Mouse (Mus musculus) intestine, embryonic 14.5 days (tissue): ENCODE results near the gene Ankrd12. TPM values are rescaled to one million over a fixed set of nuclear protein-coding genes. Genes with fewer than 3 reads are reported as not detected.
"Not testable (repeated sequence)": the region's sequence is repeated elsewhere in the genome, so short reads cannot be mapped to it uniquely, and the experiment has no call there.

ENCODE experiments used
- ATAC-seq: fragments of 200-750 bp; cut with Nextera tagmentation; replicated peaks from 2 replicates; pipeline ENCODE4 v1.8.0; 2017; ENCODE audit warnings: low read depth, moderate number of reproducible peaks, moderate TSS enrichment, moderate library complexity; ENCODE audit not compliant: low FRiP score, low TSS enrichment
- DNase-seq: peaks from one replicate; pipeline ENCODE4 v3.0.0-alpha.2; 2018; ENCODE audit warnings: low spot score
- H3K27ac ChIP-seq: fragments of 300-500 bp; sonication (generic); 2 replicates; pipeline ENCODE4 v1.5.1; 2014; ENCODE audit warnings: low read depth, mild to moderate bottlenecking, control low read depth
- H3K27me3 ChIP-seq: fragments of 300-500 bp; sonication (generic); replicated peaks from 2 replicates; pipeline ENCODE4 v1.6.1; 2014; ENCODE audit warnings: low read length, control low read depth; ENCODE audit not compliant: control insufficient read depth, insufficient read depth
- H3K36me3 ChIP-seq: fragments of 300-500 bp; sonication (generic); 2 replicates; pipeline ENCODE4 v1.6.1; 2014; ENCODE audit warnings: low read length, control low read depth; ENCODE audit not compliant: control insufficient read depth, insufficient read depth
- H3K4me1 ChIP-seq: fragments of 300-500 bp; sonication (generic); replicated peaks from 2 replicates; pipeline ENCODE4 v1.6.1; 2014; ENCODE audit warnings: low read length, control low read depth, mixed read lengths; ENCODE audit not compliant: control insufficient read depth, insufficient read depth
- H3K4me2 ChIP-seq: fragments of 300-500 bp; sonication (generic); 2 replicates; pipeline ENCODE4 v1.6.1; 2014; ENCODE audit warnings: low read length
- H3K4me3 ChIP-seq: fragments of 300-500 bp; sonication (generic); 2 replicates; pipeline ENCODE4 v1.5.1; 2014; ENCODE audit warnings: low read depth, low read length, control low read depth, mixed read lengths
- H3K9ac ChIP-seq: fragments of 300-500 bp; sonication (generic); 2 replicates; pipeline ENCODE4 v1.6.1; 2014; ENCODE audit warnings: mild to moderate bottlenecking, low read length
- H3K9me3 ChIP-seq: fragments of 300-500 bp; sonication (generic); 2 replicates; pipeline ENCODE4 v1.6.1; 2016; ENCODE audit warnings: low read length, control low read depth; ENCODE audit not compliant: control insufficient read depth
- WGBS: fragments of 180-500 bp; shearing (Covaris S2); extraction: QIAGEN DNeasy Blood & Tissue Kit; methylation state at CpG from one replicate; pipeline ENCODE4 v1.1.7; 2014; 5-methylcytosine and 5-hydroxymethylcytosine counted together
- polyA plus RNA-seq: library from polyadenylated mRNA; unstranded; fragments of >200 nt; fragmentation: Nextera tagmentation; extraction: Ambion mirVana; gene quantifications from 2 replicates; pipeline ENCODE4 v1.2.1, GENCODE M21; 2014

Gene Ankrd12
- polyA plus RNA-seq, 1 experiment from 2014 or later: 21.2 TPM

DNA sequence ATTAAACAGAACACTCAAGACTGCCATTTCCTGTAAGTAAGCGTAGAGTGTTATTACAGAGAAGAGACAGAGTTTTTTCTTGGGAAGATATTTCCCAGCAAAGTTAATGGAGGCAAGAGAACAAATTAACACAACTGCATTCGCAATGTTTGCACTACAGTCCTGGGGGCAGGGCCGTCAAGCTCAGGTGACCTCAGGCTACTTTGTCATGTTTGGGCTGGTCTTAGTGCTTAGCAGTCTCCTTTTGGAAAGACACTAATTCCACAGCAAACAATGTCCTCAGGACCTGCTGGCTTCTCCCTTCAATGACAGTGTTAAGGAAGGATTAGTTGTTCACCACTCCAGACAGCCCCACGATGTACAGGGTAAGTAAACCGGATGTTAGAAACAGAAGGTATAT lies 35.9 kb downstream of the Ankrd12 start:
- no peak overlapping the region for H3K4me3 ChIP-seq
- peak overlapping the region; percentile 57 for H3K27ac ChIP-seq
- 41% methylated on average over 5 of the region's 5 CpGs for WGBS
- H3K9ac ChIP-seq: no peak overlapping the region
- peaks cover 3% of the 10 kb centered on the region; the same call in 1 of the 2 replicates for H3K36me3 ChIP-seq
- DNase-seq (peak; percentile 53), ATAC-seq (no peak)
- H3K4me1 ChIP-seq: peaks cover 7% of the 10 kb centered on the region
- H3K27me3 ChIP-seq: no peaks in the 10 kb centered on the region
- no peaks in the 10 kb centered on the region for H3K9me3 ChIP-seq
- no peak overlapping the region for H3K4me2 ChIP-seq

DNA sequence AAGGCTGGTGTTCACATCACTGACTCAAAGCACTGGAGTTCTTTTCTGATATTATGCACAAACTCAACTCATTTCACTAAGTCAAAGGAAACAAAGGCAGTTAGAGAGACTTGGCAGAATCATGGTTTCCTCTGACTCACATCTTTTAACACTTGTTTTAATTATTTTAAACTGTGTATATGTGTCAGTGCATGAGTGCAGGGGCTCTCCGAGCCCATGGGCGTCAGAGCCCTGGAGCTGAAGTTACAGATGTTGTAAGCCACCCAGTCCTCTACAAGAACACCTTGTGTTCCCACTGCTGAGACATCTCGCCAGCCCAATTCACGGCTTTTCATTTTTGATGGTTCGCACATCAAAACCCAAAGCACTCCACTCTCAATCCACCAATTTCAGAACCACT lies 43.6 kb downstream of the Ankrd12 start:
- WGBS: 86% methylated on average over 5 of the region's 5 CpGs
- ATAC-seq: no peak

DNA sequence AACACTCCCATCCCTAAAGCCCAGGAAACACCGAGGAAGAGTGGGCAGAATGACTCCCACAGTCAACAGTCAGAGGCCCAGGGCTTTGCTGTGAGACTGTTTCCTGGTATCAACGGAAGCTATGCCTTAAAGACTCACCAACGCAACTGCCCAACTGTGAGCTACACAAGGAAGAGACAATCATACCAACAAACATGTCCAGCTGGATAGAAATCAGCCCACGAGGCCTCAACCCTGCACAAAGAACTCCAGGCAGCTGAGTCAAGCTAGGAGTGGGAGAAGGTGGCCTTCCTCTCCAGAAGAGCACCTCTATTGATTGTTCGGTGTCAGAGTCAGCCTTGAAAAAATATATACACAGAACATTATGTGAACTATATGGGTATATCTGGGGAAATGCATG lies 44.9 kb downstream of the Ankrd12 start:
- ATAC-seq (no peak), DNase-seq (no peak)
- H3K36me3 ChIP-seq: peaks cover 6% of the 10 kb centered on the region; the same call in 1 of the 2 replicates
- WGBS: 89% methylated on average over 5 of the region's 5 CpGs
- no peak overlapping the region for H3K4me3 ChIP-seq
- no peak overlapping the region for H3K27ac ChIP-seq
- H3K27me3 ChIP-seq: no peaks in the 10 kb centered on the region
- no peak overlapping the region for H3K9ac ChIP-seq
- no peaks in the 10 kb centered on the region for H3K9me3 ChIP-seq
- no peak overlapping the region for H3K4me2 ChIP-seq
- no peaks in the 10 kb centered on the region for H3K4me1 ChIP-seq

More for the DNA sequence above, 43.6 kb downstream of the Ankrd12 start:
- no peaks in the 10 kb centered on the region for H3K27me3 ChIP-seq
- H3K9ac ChIP-seq: no peak overlapping the region
- H3K4me2 ChIP-seq: no peak overlapping the region
- no peak overlapping the region for H3K27ac ChIP-seq
- no peaks in the 10 kb centered on the region for H3K9me3 ChIP-seq
- no peaks in the 10 kb centered on the region for H3K4me1 ChIP-seq
- peaks cover 6% of the 10 kb centered on the region; the same call in 1 of the 2 replicates for H3K36me3 ChIP-seq
- no peak for DNase-seq
- H3K4me3 ChIP-seq: no peak overlapping the region

DNA sequence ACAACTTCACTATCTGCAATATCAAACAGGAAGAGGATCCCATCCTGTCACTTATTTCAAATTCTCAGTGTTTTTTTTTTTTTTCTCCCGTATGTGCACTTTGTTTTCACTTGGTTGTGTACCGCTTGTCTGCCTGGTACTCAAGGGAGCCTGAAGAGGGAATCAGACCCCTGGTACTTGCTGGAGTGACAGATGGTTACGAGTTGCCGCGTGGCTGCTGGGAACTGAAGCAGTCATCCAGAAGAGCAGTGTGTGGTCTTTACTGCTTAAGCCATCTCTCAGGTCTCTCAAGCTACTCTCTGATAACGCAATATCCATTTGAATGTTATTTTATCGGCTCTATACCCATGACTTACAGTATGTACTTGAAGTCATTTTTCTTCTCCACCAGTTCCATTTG lies 52.7 kb downstream of the Ankrd12 start:
- Histone ChIP-seq H3K36me3 (no peaks in the 10 kb centered on the region), H3K27ac (no peak overlapping the region), H3K4me2 (no peak overlapping the region), H3K4me3 (no peak overlapping the region), H3K4me1 (no peaks in the 10 kb centered on the region), H3K27me3 (no peaks in the 10 kb centered on the region), H3K9me3 (no peaks in the 10 kb centered on the region), H3K9ac (no peak overlapping the region)
- WGBS: 93% methylated on average over 7 of the region's 7 CpGs
- DNase-seq (no peak), ATAC-seq (no peak)

DNA sequence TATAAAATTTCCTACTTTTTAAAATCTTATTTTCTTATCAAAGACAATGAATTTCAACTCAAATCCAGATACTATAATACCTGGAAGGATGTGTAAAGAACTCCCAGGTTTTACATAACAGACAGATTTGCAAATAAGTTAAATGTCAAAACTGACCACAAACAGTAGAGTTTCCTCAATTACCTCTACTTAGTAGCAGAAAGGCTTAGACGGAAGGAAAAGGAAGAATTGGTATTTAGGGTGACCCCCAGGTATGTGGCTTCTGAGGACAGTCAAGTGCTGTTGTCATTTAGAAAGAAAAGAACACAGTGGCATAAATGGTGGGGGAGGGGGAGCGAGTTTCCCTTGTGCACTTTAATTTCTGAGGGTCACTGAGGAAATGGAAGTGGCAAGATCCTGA lies 65.1 kb downstream of the Ankrd12 start:
- Histone ChIP-seq H3K4me1 (no peaks in the 10 kb centered on the region), H3K4me3 (no peak overlapping the region), H3K4me2 (no peak overlapping the region), H3K9ac (no peak overlapping the region), H3K9me3 (no peaks in the 10 kb centered on the region), H3K27ac (no peak overlapping the region), H3K27me3 (no peaks in the 10 kb centered on the region), H3K36me3 (no peaks in the 10 kb centered on the region)
- WGBS: 82% methylated on average over 2 of the region's 2 CpGs
- DNase-seq: no peak
- ATAC-seq: no peak

DNA sequence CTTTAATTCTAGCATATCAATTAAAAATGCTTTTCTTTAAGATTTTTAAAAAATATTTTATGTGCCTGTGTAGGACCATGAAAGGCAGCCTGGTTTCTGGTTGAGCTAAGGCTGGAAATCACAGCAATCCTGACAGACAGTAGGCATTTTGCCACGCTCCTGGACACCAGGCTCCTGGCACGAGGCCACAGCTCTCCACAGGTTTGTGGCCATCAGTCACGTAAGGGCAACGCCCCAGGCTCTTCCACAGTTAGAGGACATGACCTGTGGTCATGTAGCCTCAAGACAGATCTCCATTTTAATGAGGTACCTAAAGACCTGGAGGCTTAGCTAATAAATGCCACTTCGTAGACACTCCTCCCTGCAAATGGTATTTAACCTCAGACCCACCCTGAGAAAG lies 69.0 kb downstream of the Ankrd12 start:
- DNase-seq: no peak

DNA sequence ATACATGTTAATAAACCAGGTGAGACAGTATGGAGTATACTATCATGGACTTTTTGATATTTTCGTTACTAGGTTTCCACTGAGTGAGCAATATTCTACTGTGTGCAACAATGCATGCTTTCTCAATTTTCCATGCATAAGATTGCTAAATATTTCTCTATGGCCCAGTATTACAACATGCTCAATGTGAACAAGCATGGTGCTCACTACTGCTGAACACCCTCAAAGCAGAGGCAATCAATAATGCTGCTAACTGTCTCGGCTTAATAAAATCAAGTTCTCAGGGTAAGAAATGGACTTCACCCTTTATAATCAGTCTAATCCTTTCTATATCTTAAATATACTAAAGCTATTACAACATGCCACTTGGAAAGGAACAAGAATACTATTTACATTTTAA lies 69.4 kb downstream of the Ankrd12 start:
- no peak overlapping the region for H3K27ac ChIP-seq
- DNase-seq: no peak
- H3K4me1 ChIP-seq: no peaks in the 10 kb centered on the region
- H3K9ac ChIP-seq: no peak overlapping the region
- 84% methylated on average over 2 of the region's 2 CpGs for WGBS
- no peaks in the 10 kb centered on the region for H3K36me3 ChIP-seq
- no peak overlapping the region for H3K4me3 ChIP-seq
- ATAC-seq: no peak
- H3K9me3 ChIP-seq: no peaks in the 10 kb centered on the region
- no peak overlapping the region for H3K4me2 ChIP-seq
- H3K27me3 ChIP-seq: no peaks in the 10 kb centered on the region

More for the DNA sequence above, 69.0 kb downstream of the Ankrd12 start:
- Histone ChIP-seq H3K4me3 (no peak overlapping the region), H3K9me3 (no peaks in the 10 kb centered on the region), H3K4me2 (no peak overlapping the region), H3K36me3 (no peaks in the 10 kb centered on the region), H3K4me1 (no peaks in the 10 kb centered on the region), H3K27me3 (no peaks in the 10 kb centered on the region), H3K27ac (no peak overlapping the region), H3K9ac (no peak overlapping the region)
- 73% methylated on average over 5 of the region's 5 CpGs for WGBS
- no peak for ATAC-seq

DNA sequence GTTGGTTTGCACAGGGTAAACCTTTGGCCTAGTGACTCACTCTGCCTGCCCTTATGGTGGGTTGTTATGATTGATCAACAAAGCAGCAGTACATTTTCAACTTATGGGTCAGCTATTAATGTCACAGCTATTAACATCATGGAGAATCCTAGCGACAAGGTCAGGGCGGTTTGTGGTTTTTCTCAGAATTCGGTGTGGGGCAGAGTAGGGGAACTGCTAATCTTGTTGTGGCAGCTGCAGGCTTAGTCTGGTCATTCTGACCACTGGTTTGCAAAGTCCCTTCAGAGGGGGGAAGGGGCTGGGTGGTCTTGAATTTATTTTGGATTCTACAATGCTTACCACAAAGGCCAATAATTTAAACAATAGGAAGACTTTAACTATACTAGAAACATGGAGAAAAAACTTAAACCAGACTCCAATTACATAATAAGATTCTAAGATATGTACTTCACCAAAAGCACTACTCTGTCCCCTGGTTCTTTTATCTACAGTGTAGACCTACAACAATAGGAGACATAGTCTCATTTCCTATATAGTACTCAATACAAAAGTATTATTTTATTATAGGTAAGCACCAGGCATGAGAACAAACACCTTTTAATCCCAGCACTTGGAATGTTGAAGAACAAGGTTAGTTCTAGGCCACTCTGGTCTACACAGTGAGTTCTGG lies 88.6 kb downstream of the Ankrd12 start:
- Histone ChIP-seq H3K4me3 (no peak overlapping the region), H3K27me3 (no peaks in the 10 kb centered on the region), H3K4me2 (no peak overlapping the region), H3K36me3 (no peaks in the 10 kb centered on the region), H3K9ac (no peak overlapping the region), H3K9me3 (no peaks in the 10 kb centered on the region), H3K27ac (no peak overlapping the region), H3K4me1 (no peaks in the 10 kb centered on the region)
- DNase-seq (no peak), ATAC-seq (no peak)
- WGBS: 84% methylated on average over 3 of the region's 3 CpGs

DNA sequence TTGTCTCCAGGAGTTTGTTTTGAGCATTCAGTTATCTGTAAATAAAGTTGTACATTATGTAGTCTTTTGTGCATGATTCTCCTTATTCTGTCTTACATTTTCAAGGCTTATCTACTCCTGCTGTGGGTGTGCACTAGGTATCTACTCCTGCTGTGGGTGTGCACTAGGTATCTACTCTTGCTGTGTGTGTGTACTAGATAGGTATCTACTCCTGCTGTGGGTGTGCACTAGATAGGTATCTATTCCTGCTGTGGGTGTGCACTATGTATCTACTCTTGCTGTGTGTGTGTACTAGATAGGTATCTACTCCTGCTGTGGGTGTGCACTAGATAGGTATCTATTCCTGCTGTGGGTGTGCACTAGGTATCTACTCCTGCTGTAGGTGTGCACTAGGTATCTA lies 100.2 kb downstream of the Ankrd12 start:
- H3K4me1 ChIP-seq, H3K9ac ChIP-seq, DNase-seq, H3K4me3 ChIP-seq, H3K4me2 ChIP-seq, H3K36me3 ChIP-seq, H3K27ac ChIP-seq, H3K27me3 ChIP-seq, H3K9me3 ChIP-seq, ATAC-seq: not testable (repeated sequence)
